Comparison of ENCODE assay signal across 12 mouse cellular contexts in the genomic region with DNA sequence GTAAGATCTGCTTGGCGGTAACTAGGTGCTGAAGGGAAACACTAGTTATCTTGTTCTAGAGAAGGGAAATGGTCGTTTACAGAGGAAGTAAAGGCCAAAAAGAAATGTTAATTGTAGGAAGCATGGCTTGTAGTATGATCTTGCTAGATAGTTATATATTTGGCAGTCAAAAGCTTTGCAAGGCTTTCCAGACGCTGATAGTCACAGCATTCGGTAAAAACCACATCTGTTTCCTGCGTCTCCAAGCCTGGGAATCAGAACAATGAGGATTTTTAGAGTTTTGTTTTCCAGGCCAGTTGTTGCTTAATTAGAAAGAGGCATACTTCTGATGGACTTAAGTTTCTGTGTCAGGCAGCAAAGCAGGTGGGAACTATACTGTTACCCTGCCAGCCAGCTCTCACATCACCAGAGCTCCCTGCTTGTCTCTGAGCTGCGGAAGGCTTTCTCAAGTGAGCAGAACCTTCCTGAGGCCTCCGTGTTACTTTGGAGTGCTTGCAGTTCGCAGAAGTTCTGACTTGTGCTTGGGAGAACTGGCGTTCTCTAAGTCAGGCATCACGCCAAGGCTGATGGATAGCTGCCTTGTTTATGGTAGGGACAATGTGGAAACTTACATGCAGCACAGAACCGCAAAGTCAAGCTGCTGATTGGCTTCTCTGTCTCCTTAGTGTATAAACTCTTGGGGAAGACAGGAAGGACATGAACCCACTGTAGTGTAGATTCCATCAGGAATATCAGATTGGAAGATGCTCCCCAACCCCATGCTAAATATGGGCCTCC.
DNase-seq lines count a peak whose midpoint lies in the region; ATAC-seq and TF ChIP-seq lines count a peak whose summit lies in the region.
"Had no signal": no experiment of that assay in that cellular context is flagged by ENCODE, and none has a peak within 500 bp of the region (broad histone marks: within the 10 kb centered on the region; RNA-seq: fewer than 3 reads in every experiment).

No protein-coding gene starts in this region.

- H3K4me2 ChIP-seq in midbrain, embryonic 13.5 days (replicated peaks): no peak overlapping the region
- H3K4me2 ChIP-seq in intestine, postnatal 0 days (replicated peaks; ENCODE audit: low read depth): 0 out of 2 replicates have a peak overlapping the region, but pooled peaks have one; percentile 3
- H3K4me2 ChIP-seq in stomach, embryonic 16.5 days (ENCODE audit: low read depth, low read length): no peak overlapping the region; the same call in 1 of the 2 replicates
- no peak overlapping the region for H3K4me2 ChIP-seq in kidney, embryonic 16.5 days (replicated peaks; ENCODE audit: low read depth, low read length)
- H3K4me2 ChIP-seq: forebrain, embryonic 15.5 days; limb, embryonic 12.5 days had no signal

- no peak for ATAC-seq in midbrain, embryonic 13.5 days
- ATAC-seq in intestine, postnatal 0 days: no peak
- ATAC-seq in stomach, embryonic 16.5 days (ENCODE audit: insufficient read depth, low FRiP score): no peak; the same call in 1 of the 2 replicates
- no peak for ATAC-seq in kidney, embryonic 16.5 days (ENCODE audit: low FRiP score, low TSS enrichment)
- ATAC-seq: forebrain, embryonic 15.5 days; midbrain, embryonic 16.5 days had no signal

- H3K4me1 ChIP-seq in midbrain, embryonic 10.5 days: no peaks in the 10 kb centered on the region
- no peaks in the 10 kb centered on the region for H3K4me1 ChIP-seq in midbrain, embryonic 13.5 days (replicated peaks)
- no peaks in the 10 kb centered on the region for H3K4me1 ChIP-seq in intestine, postnatal 0 days (replicated peaks; ENCODE audit: control insufficient read depth, insufficient read depth, low read length)
- peaks cover 3% of the 10 kb centered on the region; the same call in 1 of the 2 replicates for H3K4me1 ChIP-seq in stomach, embryonic 16.5 days (ENCODE audit: control insufficient read depth, insufficient read depth, low read length)
- no peaks in the 10 kb centered on the region for H3K4me1 ChIP-seq in kidney, embryonic 16.5 days (ENCODE audit: insufficient read depth, low read length)
- H3K4me1 ChIP-seq: forebrain, embryonic 15.5 days; limb, embryonic 12.5 days had no signal

- H3K9me3 ChIP-seq in midbrain, embryonic 10.5 days (replicated peaks): no peaks in the 10 kb centered on the region
- H3K9me3 ChIP-seq in midbrain, embryonic 13.5 days: no peaks in the 10 kb centered on the region
- H3K9me3 ChIP-seq in intestine, postnatal 0 days (ENCODE audit: control insufficient read depth): no peaks in the 10 kb centered on the region
- no peaks in the 10 kb centered on the region for H3K9me3 ChIP-seq in stomach, embryonic 16.5 days (replicated peaks; ENCODE audit: control insufficient read depth, low read length)
- no peaks in the 10 kb centered on the region for H3K9me3 ChIP-seq in kidney, embryonic 16.5 days (ENCODE audit: low read length)
- H3K9me3 ChIP-seq: forebrain, embryonic 15.5 days; limb, embryonic 12.5 days had no signal

- no peak for TF ChIP-seq CTCF in intestine, postnatal 0 days (IDR thresholded peaks at IDR 0.05; ENCODE audit: low read depth)

- H3K4me3 ChIP-seq in midbrain, embryonic 10.5 days: no peak overlapping the region
- no peak overlapping the region for H3K4me3 ChIP-seq in midbrain, embryonic 13.5 days (replicated peaks)
- H3K4me3 ChIP-seq in intestine, postnatal 0 days (ENCODE audit: low read depth, low read length): no peak overlapping the region
- H3K4me3 ChIP-seq in stomach, embryonic 16.5 days (replicated peaks; ENCODE audit: low read length): no peak overlapping the region
- no peak overlapping the region for H3K4me3 ChIP-seq in kidney, embryonic 16.5 days (ENCODE audit: low read length)
- H3K4me3 ChIP-seq: forebrain, embryonic 15.5 days; limb, embryonic 12.5 days had no signal

- 83% methylated on average over 11 of the region's 11 CpGs for WGBS in midbrain, embryonic 10.5 days
- 86% methylated on average over 11 of the region's 11 CpGs for WGBS in midbrain, embryonic 13.5 days
- WGBS in intestine, postnatal 0 days: 49% methylated on average over 11 of the region's 11 CpGs
- WGBS in stomach, embryonic 16.5 days: 37% methylated on average over 11 of the region's 11 CpGs
- WGBS in kidney, embryonic 16.5 days: 63% methylated on average over 11 of the region's 11 CpGs

- H3K27ac ChIP-seq in midbrain, embryonic 10.5 days (replicated peaks): 0 out of 2 replicates have a peak overlapping the region, but pooled peaks have one; percentile 35
- no peak overlapping the region for H3K27ac ChIP-seq in midbrain, embryonic 13.5 days
- peak overlapping the region; percentile 46; the same call in 1 of the 2 replicates for H3K27ac ChIP-seq in intestine, postnatal 0 days (ENCODE audit: low read depth, low read length)
- peak overlapping the region; percentile 87 for H3K27ac ChIP-seq in stomach, embryonic 16.5 days (ENCODE audit: low read length)
- no peak overlapping the region for H3K27ac ChIP-seq in kidney, embryonic 16.5 days (ENCODE audit: low read length)
- H3K27ac ChIP-seq: forebrain, embryonic 15.5 days; limb, embryonic 12.5 days had no signal

- H3K9ac ChIP-seq in midbrain, embryonic 13.5 days (replicated peaks): no peak overlapping the region
- H3K9ac ChIP-seq in intestine, postnatal 0 days (ENCODE audit: low read depth, low read length): no peak overlapping the region
- H3K9ac ChIP-seq in stomach, embryonic 16.5 days (ENCODE audit: low read length): no peak overlapping the region
- no peak overlapping the region for H3K9ac ChIP-seq in kidney, embryonic 16.5 days (replicated peaks; ENCODE audit: low read length)
- H3K9ac ChIP-seq: forebrain, embryonic 15.5 days; limb, embryonic 12.5 days had no signal

- H3K27me3 ChIP-seq in midbrain, embryonic 10.5 days (ENCODE audit: low read depth, poor library complexity, severe bottlenecking): peaks cover 17% of the 10 kb centered on the region; the same call in 1 of the 2 replicates
- peaks cover 14% of the 10 kb centered on the region for H3K27me3 ChIP-seq in midbrain, embryonic 13.5 days
- no peaks in the 10 kb centered on the region for H3K27me3 ChIP-seq in intestine, postnatal 0 days (replicated peaks; ENCODE audit: control insufficient read depth, insufficient read depth, low read length)
- no peaks in the 10 kb centered on the region for H3K27me3 ChIP-seq in stomach, embryonic 16.5 days (ENCODE audit: control insufficient read depth, insufficient read depth, low read length)
- no peaks in the 10 kb centered on the region for H3K27me3 ChIP-seq in kidney, embryonic 16.5 days (ENCODE audit: insufficient read depth, low read length)
- H3K27me3 ChIP-seq: forebrain, embryonic 15.5 days; limb, embryonic 12.5 days had no signal

- peak; percentile 34 for DNase-seq in gastrocnemius, postnatal 10 days
- no peak for DNase-seq in gastrocnemius, postnatal 36 days
- DNase-seq in midbrain, embryonic 10.5 days (ENCODE audit: low spot score): no peak
- no peak for DNase-seq in thymus, postnatal 10 days (ENCODE audit: low spot score in 2 of 2)
- DNase-seq: spleen, adult 18-20 months had no signal

- intact Hi-C loops in gastrocnemius, postnatal 36 days (cut with DNase I): no loop called here

- H3K36me3 ChIP-seq in midbrain, embryonic 10.5 days: no peaks in the 10 kb centered on the region
- H3K36me3 ChIP-seq in midbrain, embryonic 13.5 days: no peaks in the 10 kb centered on the region
- no peaks in the 10 kb centered on the region for H3K36me3 ChIP-seq in intestine, postnatal 0 days (ENCODE audit: control insufficient read depth, insufficient read depth)
- no peaks in the 10 kb centered on the region for H3K36me3 ChIP-seq in stomach, embryonic 16.5 days (ENCODE audit: control insufficient read depth, insufficient read depth, low read length)
- no peaks in the 10 kb centered on the region for H3K36me3 ChIP-seq in kidney, embryonic 16.5 days (ENCODE audit: insufficient read depth, low read length)
- H3K36me3 ChIP-seq: forebrain, embryonic 15.5 days; limb, embryonic 12.5 days had no signal

Comparison
In these comparisons a context has a peak if more than half of its experiments do, and no peak if none do; other contexts are left out.
1. H3K27ac ChIP-seq: peak in midbrain, embryonic 10.5 days (single experiment), intestine, postnatal 0 days (single experiment) and stomach, embryonic 16.5 days (single experiment); none in midbrain, embryonic 13.5 days (single experiment) and kidney, embryonic 16.5 days (single experiment).